Mouse (Mus musculus) heart, embryonic 14.5 days (tissue): ENCODE measurements around the gene Gpd1. TPM values are rescaled to one million over a fixed set of nuclear protein-coding genes. Genes with fewer than 3 reads are reported as not detected.
"Not testable (repeated sequence)": the region's sequence is repeated elsewhere in the genome, so short reads cannot be mapped to it uniquely, and the experiment has no call there.

ENCODE experiments used
- ATAC-seq: fragments of 200-750 bp; cut with Nextera tagmentation; 2 replicates; pipeline ENCODE4 v1.8.0; 2017; ENCODE audit warnings: low read depth, moderate TSS enrichment; ENCODE audit not compliant: insufficient number of reproducible peaks, insufficient read depth, low FRiP score
- H3K27ac ChIP-seq, 2 experiments: fragments of 200-500 bp in 1 of 2; fragments of 300-500 bp in 1 of 2; sonication (generic) in 1 of 2; replicated peaks in 1 of 2; 2 replicates each; pipeline ENCODE4 v1.5.1; 2012 to 2014; ENCODE audit warnings: low read depth in 2 of 2, low read length in 2 of 2, control low read depth in 1 of 2, mild to moderate bottlenecking in 1 of 2, mixed read lengths in 1 of 2; ENCODE audit not compliant: control insufficient read depth in 1 of 2, insufficient read depth in 1 of 2
- H3K27me3 ChIP-seq: fragments of 300-500 bp; sonication (generic); 2 replicates; pipeline ENCODE4 v1.6.1; 2014; ENCODE audit warnings: mild to moderate bottlenecking, low read length, control low read depth; ENCODE audit not compliant: control insufficient read depth, insufficient read depth
- H3K36me3 ChIP-seq: fragments of 300-500 bp; sonication (generic); 2 replicates; pipeline ENCODE4 v1.6.1; 2014; ENCODE audit warnings: mild to moderate bottlenecking, control low read depth, low read length, mixed read lengths; ENCODE audit not compliant: control insufficient read depth, insufficient read depth
- H3K4me1 ChIP-seq, 2 experiments: fragments of 200-500 bp in 1 of 2; fragments of 300-500 bp in 1 of 2; sonication (generic) in 1 of 2; 2 replicates each; pipeline ENCODE4 v1.6.1; 2012 to 2014; ENCODE audit warnings: low read length in 2 of 2, control low read depth in 1 of 2, mixed read lengths in 1 of 2; ENCODE audit not compliant: control insufficient read depth in 2 of 2, insufficient read depth in 2 of 2
- H3K4me2 ChIP-seq: fragments of 300-500 bp; sonication (generic); 2 replicates; pipeline ENCODE4 v1.6.1; 2014; ENCODE audit warnings: mild to moderate bottlenecking, low read length
- H3K4me3 ChIP-seq, 2 experiments: fragments of 200-500 bp in 1 of 2; fragments of 300-500 bp in 1 of 2; sonication (generic) in 1 of 2; 2 replicates each; pipeline ENCODE4 v1.5.1; 2012 to 2014; ENCODE audit warnings: low read length in 2 of 2, mild to moderate bottlenecking in 2 of 2, control low read depth in 1 of 2, low read depth in 1 of 2, moderate library complexity in 1 of 2; ENCODE audit not compliant: control insufficient read depth in 1 of 2, insufficient read depth in 1 of 2
- H3K9ac ChIP-seq: fragments of 300-500 bp; sonication (generic); 2 replicates; pipeline ENCODE4 v1.6.1; 2014; ENCODE audit warnings: mild to moderate bottlenecking, low read length
- H3K9me3 ChIP-seq: fragments of 300-500 bp; sonication (generic); 2 replicates; pipeline ENCODE4 v1.6.1; 2016; ENCODE audit warnings: low read length, control low read depth; ENCODE audit not compliant: control insufficient read depth
- WGBS: fragments of 180-500 bp; shearing (Covaris S2); extraction: QIAGEN DNeasy Blood & Tissue Kit; methylation state at CpG from one replicate; pipeline ENCODE4 v1.1.7; 2014; 5-methylcytosine and 5-hydroxymethylcytosine counted together
- polyA plus RNA-seq: library from polyadenylated mRNA; unstranded; fragments of >200 nt; fragmentation: Nextera tagmentation; extraction: Ambion mirVana; gene quantifications from 2 replicates; pipeline ENCODE4 v1.2.1, GENCODE M21; 2014

Gene Gpd1
- polyA plus RNA-seq, 1 experiment from 2014 or later = 1.1 TPM

DNA sequence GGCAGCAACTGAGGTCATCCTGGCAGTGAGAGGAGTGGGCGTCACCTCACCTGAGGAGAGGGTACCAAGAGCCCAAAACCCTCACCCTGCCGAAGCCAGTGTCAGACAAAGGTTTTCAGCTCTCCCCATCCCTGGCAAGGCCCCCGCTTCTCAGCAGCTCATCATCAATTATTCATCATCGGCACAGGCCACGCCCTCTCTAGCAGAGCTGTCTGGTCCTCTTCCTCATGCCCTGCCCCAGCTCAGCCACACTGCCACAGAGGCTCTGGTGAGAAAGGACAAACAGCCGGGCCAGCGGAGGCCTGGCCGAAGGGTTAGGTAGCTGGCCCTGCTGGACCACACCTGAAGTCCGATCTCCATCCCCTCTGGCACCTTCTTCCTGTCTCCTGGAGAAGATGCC lies 25.3 kb upstream of the Gpd1 start:
- Histone ChIP-seq H3K36me3 (no peaks in the 10 kb centered on the region), H3K4me1 (peaks cover 7 to 9% of the 10 kb centered on the region in 2 experiments; a peak in 3 of 4 replicates), H3K4me3 (no peak overlapping the region), H3K9ac (no peak overlapping the region), H3K27me3 (peaks cover 27% of the 10 kb centered on the region), H3K9me3 (no peaks in the 10 kb centered on the region), H3K4me2 (no peak overlapping the region), H3K27ac (no peak overlapping the region)
- WGBS = 52% methylated on average over 9 of the region's 9 CpGs
- no peak for ATAC-seq

- Histone ChIP-seq H3K4me3 (no peak overlapping the region), H3K4me2 (no peak overlapping the region), H3K9ac (no peak overlapping the region), H3K27me3 (peaks cover 16% of the 10 kb centered on the region), H3K9me3 (no peaks in the 10 kb centered on the region), H3K4me1 (peaks cover 16 to 18% of the 10 kb centered on the region in 2 experiments), H3K36me3 (no peaks in the 10 kb centered on the region), H3K27ac (no peak overlapping the region)
- 7% methylated on average over 2 of the region's 2 CpGs for WGBS
- no peak for ATAC-seq
Observed at GRCm38 (mm10) chr15:99697309-99697708, 20.0 kb upstream of the Gpd1 start.

DNA sequence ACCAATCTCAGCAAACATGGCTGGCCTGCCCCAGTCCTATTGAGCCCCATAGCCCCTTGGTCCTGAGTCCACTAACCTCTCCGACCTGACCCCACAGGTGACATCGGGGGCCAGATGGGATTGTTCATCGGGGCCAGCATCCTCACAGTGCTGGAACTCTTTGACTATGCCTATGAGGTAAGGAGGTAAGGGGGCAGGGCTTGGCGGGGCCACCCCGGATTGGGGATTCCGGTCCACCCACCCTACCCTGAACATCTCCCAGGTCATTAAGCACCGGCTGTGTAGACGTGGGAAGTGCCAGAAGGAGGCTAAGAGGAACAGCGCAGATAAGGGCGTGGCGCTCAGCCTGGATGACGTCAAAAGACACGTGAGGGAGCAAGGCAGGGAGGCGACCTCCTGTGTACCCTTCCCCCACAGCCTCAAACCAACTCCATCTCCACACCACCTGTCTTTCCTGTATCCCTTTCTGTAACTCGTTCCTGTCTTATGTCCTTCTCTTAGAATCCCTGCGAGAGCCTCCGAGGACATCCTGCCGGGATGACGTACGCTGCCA lies 18.7 kb upstream of the Gpd1 start:
- ATAC-seq = no peak
- peaks cover 5% of the 10 kb centered on the region; the same call in 1 of the 2 replicates for H3K36me3 ChIP-seq
- peak overlapping the region; percentile 11; the same call in 1 of the 2 replicates for H3K4me2 ChIP-seq
- no peak overlapping the region for H3K27ac ChIP-seq
- H3K4me3 ChIP-seq = no peak overlapping the region
- no peaks in the 10 kb centered on the region for H3K9me3 ChIP-seq
- H3K4me1 ChIP-seq = peaks cover 22 to 29% of the 10 kb centered on the region in 2 experiments
- 24% methylated on average over 20 of the region's 20 CpGs for WGBS
- H3K27me3 ChIP-seq = peaks cover 9% of the 10 kb centered on the region
- H3K9ac ChIP-seq = no peak overlapping the region

DNA sequence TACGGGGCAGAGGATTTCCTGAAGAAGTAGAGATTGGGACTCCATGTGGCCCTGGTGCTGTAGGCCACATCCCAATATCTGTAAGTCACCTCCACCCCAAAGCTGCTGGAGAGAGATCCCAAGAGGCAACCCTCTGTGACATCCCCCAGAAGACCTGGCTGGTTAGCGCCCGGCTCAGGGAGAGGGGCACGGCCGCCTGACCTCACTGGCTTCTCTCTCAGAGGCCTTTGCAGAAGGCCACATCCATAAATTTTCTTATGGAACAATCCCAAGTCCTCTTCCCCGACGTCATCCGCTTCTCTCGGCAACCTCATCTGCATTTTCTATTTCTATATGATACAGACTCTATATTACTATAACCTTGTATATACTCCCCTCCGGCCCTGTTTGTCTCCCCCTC lies 17.6 kb upstream of the Gpd1 start:
- Histone ChIP-seq H3K27me3 (peaks cover 9% of the 10 kb centered on the region), H3K4me2 (no peak overlapping the region), H3K9me3 (no peaks in the 10 kb centered on the region), H3K9ac (no peak overlapping the region), H3K36me3 (peaks cover 15% of the 10 kb centered on the region), H3K27ac (no peak overlapping the region), H3K4me1 (peaks cover 30 to 36% of the 10 kb centered on the region in 2 experiments), H3K4me3 (no peak overlapping the region)
- ATAC-seq = no peak
- 84% methylated on average over 10 of the region's 10 CpGs for WGBS

- 84% methylated on average over 18 of the region's 18 CpGs for WGBS
- Histone ChIP-seq H3K36me3 (peaks cover 17% of the 10 kb centered on the region), H3K9ac (no peak overlapping the region), H3K27ac (no peak overlapping the region), H3K9me3 (no peaks in the 10 kb centered on the region), H3K4me2 (no peak overlapping the region), H3K4me3 (no peak overlapping the region), H3K27me3 (peaks cover 9% of the 10 kb centered on the region), H3K4me1 (peaks cover 25 to 35% of the 10 kb centered on the region in 2 experiments)
- no peak for ATAC-seq
Observed at GRCm38 (mm10) chr15:99700219-99701106, 16.9 kb upstream of the Gpd1 start.

GRCm38 (mm10) chr15:99701640-99701998 lies 15.7 kb upstream of the Gpd1 start:
- H3K4me1 ChIP-seq = peaks cover 28 to 42% of the 10 kb centered on the region in 2 experiments
- not testable (repeated sequence) for ATAC-seq, H3K9me3 ChIP-seq, H3K27me3 ChIP-seq
- H3K36me3 ChIP-seq = peaks cover 27% of the 10 kb centered on the region
- peak overlapping the region; percentile 40 to 94; a peak in 2 of 4 replicates for H3K27ac ChIP-seq
- H3K9ac ChIP-seq = peak overlapping the region; percentile 91
- peak overlapping the region; percentile 76 to 81 for H3K4me3 ChIP-seq
- peak overlapping the region; percentile 73 for H3K4me2 ChIP-seq
- 36% methylated on average over 16 of the region's 16 CpGs for WGBS

DNA sequence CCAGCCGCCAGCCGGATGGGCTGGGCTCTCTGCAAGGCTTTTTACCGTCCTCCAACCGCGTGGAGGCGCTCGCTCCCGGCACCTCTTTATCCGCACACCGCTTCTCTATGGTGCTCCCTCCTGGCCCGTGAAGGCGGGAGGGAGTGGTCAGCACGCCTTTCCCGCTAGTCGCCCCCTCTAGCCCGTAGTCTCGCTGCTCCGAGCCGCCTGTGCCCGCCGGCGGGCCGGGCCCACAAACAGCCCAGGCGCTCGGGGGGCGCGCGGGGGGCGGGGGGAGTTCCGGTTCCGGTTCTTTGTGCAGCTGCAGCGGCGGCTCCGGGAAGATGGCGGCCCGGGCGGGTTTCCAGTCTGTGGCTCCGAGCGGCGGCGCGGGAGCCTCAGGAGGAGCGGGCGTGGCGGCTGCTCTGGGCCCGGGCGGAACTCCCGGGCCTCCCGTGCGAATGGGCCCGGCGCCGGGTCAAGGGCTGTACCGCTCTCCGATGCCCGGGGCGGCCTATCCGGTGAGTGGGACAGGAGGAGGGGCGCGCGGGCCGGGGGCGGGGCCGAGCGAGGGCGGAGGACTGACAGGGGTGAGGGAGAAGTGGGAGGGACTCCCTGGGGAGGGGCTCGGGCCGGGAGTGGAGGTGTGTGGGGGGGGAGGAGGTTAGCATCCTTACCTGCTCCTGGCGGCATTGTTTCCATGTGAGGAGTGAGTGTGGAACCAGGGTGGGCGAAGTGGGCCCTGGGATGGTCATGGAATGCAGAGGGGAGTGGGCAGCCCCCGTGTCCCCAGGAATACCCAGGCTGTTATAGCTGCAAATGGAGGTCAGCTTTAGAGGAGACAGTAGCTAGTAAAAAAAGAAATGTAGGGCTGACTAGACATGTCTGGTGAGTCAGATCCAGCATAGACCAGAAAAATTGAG lies 15.1 kb upstream of the Gpd1 start, which contains the start of gene Smarcd1:
TSS of gene Smarcd1 (plus strand) at position 131 of the 902 bp plus-strand sequence.
- peak; percentile 92 for ATAC-seq
- peaks cover 28 to 42% of the 10 kb centered on the region in 2 experiments for H3K4me1 ChIP-seq
- peaks cover 5% of the 10 kb centered on the region for H3K27me3 ChIP-seq
- H3K27ac ChIP-seq = peak within 1 kb of the TSS; percentile 89 to 94
- no peaks in the 10 kb centered on the region for H3K9me3 ChIP-seq
- peak within 1 kb of the TSS; percentile 91 for H3K9ac ChIP-seq
- H3K36me3 ChIP-seq = peaks cover 33% of the 10 kb centered on the region
- WGBS = 1% methylated on average over 70 of the region's 71 CpGs
- peak within 1 kb of the TSS; percentile 73 for H3K4me2 ChIP-seq
- H3K4me3 ChIP-seq = peak within 1 kb of the TSS; percentile 76 to 81
